21 mouse cellular contexts compared by ENCODE assay signal in the genomic region with DNA sequence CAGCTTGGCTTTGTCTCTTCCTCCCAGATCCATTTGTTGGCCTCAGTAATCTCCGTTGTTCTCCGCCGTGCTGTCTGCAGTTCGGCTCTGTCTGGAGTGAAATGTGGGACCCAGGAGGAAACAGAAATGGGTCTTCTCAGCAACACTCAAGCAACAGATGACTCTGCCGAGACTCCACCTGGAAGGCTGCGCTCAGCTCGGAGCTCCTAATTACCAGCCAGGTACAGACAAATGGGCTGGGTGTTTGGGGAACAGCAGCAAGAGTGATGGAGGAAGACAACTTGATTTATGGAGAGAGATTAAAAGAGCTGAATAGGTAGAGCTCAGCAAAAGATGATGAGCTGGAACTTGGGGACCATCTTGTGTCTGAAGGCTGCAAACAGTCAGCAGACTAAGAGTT. TPM values are rescaled to one million over a fixed set of nuclear protein-coding genes. Genes with fewer than 3 reads are reported as not detected.
DNase-seq lines count a peak whose midpoint lies in the region; ATAC-seq and TF ChIP-seq lines count a peak whose summit lies in the region.
"Had no signal": no experiment of that assay in that cellular context is flagged by ENCODE, and none has a peak within 500 bp of the region (broad histone marks: within the 10 kb centered on the region; RNA-seq: fewer than 3 reads in every experiment).

No protein-coding gene starts in this region.

- H3K9ac ChIP-seq in forebrain, postnatal 0 days = no peak overlapping the region
- no peak overlapping the region for H3K9ac ChIP-seq in forebrain, embryonic 13.5 days
- 0 out of 2 replicates have a peak overlapping the region, but pooled peaks have one; percentile 12 for H3K9ac ChIP-seq in ES-E14 (ENCODE audit: insufficient read depth, low read depth, low read length, poor library complexity, severe bottlenecking)
- no peak overlapping the region for H3K9ac ChIP-seq in neural tube, embryonic 14.5 days (replicated peaks; ENCODE audit: low read depth, low read length)

- H3K27me3 ChIP-seq in forebrain, postnatal 0 days (ENCODE audit: insufficient read depth, low read length) = no peaks in the 10 kb centered on the region
- no peaks in the 10 kb centered on the region for H3K27me3 ChIP-seq in forebrain, embryonic 13.5 days
- H3K27me3 ChIP-seq in neural tube, embryonic 14.5 days (ENCODE audit: control insufficient read depth, insufficient read depth, low read length) = no peaks in the 10 kb centered on the region
- H3K27me3 ChIP-seq: Patski had no signal

- no peaks in the 10 kb centered on the region for H3K4me1 ChIP-seq in forebrain, postnatal 0 days (ENCODE audit: insufficient read depth)
- no peaks in the 10 kb centered on the region for H3K4me1 ChIP-seq in forebrain, embryonic 13.5 days
- no peaks in the 10 kb centered on the region for H3K4me1 ChIP-seq in ES-E14 (ENCODE audit: control insufficient read depth in 2 of 2, insufficient read depth in 2 of 2, low read length in 2 of 2, poor library complexity in 1 of 2)
- no peaks in the 10 kb centered on the region for H3K4me1 ChIP-seq in neural tube, embryonic 14.5 days (ENCODE audit: control insufficient read depth, insufficient read depth, low read length)

- in situ Hi-C loops in ES-E14 (cut with MboI; ENCODE audit: low sequenced_read_pairs in 2 of 2, unreplicated experiment in 2 of 2) = no loop called here

- 0 out of 2 replicates have a peak, but pooled peaks cover 3% of the 10 kb centered on the region for H3K9me3 ChIP-seq in forebrain, postnatal 0 days (ENCODE audit: low read length)
- no peaks in the 10 kb centered on the region for H3K9me3 ChIP-seq in forebrain, embryonic 13.5 days (replicated peaks)
- H3K9me3 ChIP-seq in ES-E14 (ENCODE audit: control insufficient read depth, insufficient read depth, low read depth, low read length) = no peaks in the 10 kb centered on the region
- no peaks in the 10 kb centered on the region for H3K9me3 ChIP-seq in neural tube, embryonic 14.5 days (ENCODE audit: control insufficient read depth, low read length)
- H3K9me3 ChIP-seq: embryonic facial prominence, embryonic 10.5 days; heart, embryonic 10.5 days had no signal

- no peak overlapping the region for H3K4me3 ChIP-seq in forebrain, postnatal 0 days (ENCODE audit: low read depth, low read length)
- H3K4me3 ChIP-seq in forebrain, embryonic 13.5 days = no peak overlapping the region
- no peak overlapping the region for H3K4me3 ChIP-seq in ES-E14 (ENCODE audit: insufficient read depth in 1 of 2, low read depth in 1 of 2, low read length in 2 of 2, poor library complexity in 1 of 2, severe bottlenecking in 1 of 2)
- no peak overlapping the region for H3K4me3 ChIP-seq in neural tube, embryonic 14.5 days (ENCODE audit: low read depth, low read length)
- H3K4me3 ChIP-seq: embryonic facial prominence, embryonic 10.5 days; heart, embryonic 10.5 days had no signal

- DNase-seq in forebrain, postnatal 0 days = peak; percentile 29
- DNase-seq in layer of hippocampus, postnatal 10 days (ENCODE audit: low spot score in 2 of 2) = peak; percentile 13 to 15
- no peak for DNase-seq in layer of hippocampus, adult 8-10 months (ENCODE audit: low spot score in 2 of 2)
- DNase-seq in ES-E14 (ENCODE audit: low read depth, low spot score) = no peak
- DNase-seq: adrenal gland, postnatal 14 days; B cell, adult 2 months; cerebellum, adult 2 months; cerebellum, postnatal 10 days; gastrocnemius, postnatal 10 days; heart, adult 18-20 months; heart, postnatal 10 days; heart, postnatal 4 days had no signal

- 0 out of 2 replicates have a peak overlapping the region, but pooled peaks have one; percentile 1 for H3K4me2 ChIP-seq in forebrain, postnatal 0 days (ENCODE audit: low read depth)
- no peak overlapping the region for H3K4me2 ChIP-seq in forebrain, embryonic 13.5 days
- no peak overlapping the region for H3K4me2 ChIP-seq in neural tube, embryonic 14.5 days (ENCODE audit: low read depth, low read length)

- H3K27ac ChIP-seq in forebrain, postnatal 0 days (ENCODE audit: low read depth, low read length) = no peak overlapping the region
- no peak overlapping the region for H3K27ac ChIP-seq in forebrain, embryonic 13.5 days
- no peak overlapping the region for H3K27ac ChIP-seq in ES-E14 (ENCODE audit: insufficient read depth, low read depth, low read length, poor library complexity, severe bottlenecking)
- 0 out of 2 replicates have a peak overlapping the region, but pooled peaks have one; percentile 16 for H3K27ac ChIP-seq in neural tube, embryonic 14.5 days (ENCODE audit: low read depth, low read length)
- H3K27ac ChIP-seq: embryonic facial prominence, embryonic 10.5 days; heart, embryonic 10.5 days had no signal

- peak; percentile 45; the same call in 1 of the 2 replicates for ATAC-seq in forebrain, postnatal 0 days
- no peak for ATAC-seq in forebrain, embryonic 13.5 days
- ATAC-seq in neural tube, embryonic 14.5 days (ENCODE audit: low read depth) = peak; percentile 54; the same call in 1 of the 2 replicates
- no peak for ATAC-seq in CD4-positive, CD25-positive, alpha-beta regulatory T cell, adult 4 months
- ATAC-seq: activated CD4-positive, CD25-positive, alpha-beta regulatory T cell, adult 4 months; forebrain, embryonic 14.5 days; inflammation-experienced regulatory T-cells, adult 6 months; Patski had no signal

- H3K36me3 ChIP-seq in forebrain, postnatal 0 days (ENCODE audit: insufficient read depth) = no peaks in the 10 kb centered on the region
- H3K36me3 ChIP-seq in forebrain, embryonic 13.5 days (ENCODE audit: poor library complexity, severe bottlenecking) = no peaks in the 10 kb centered on the region
- H3K36me3 ChIP-seq in ES-E14 (ENCODE audit: control insufficient read depth, insufficient read depth, low read length, poor library complexity, severe bottlenecking) = no peaks in the 10 kb centered on the region
- no peaks in the 10 kb centered on the region for H3K36me3 ChIP-seq in neural tube, embryonic 14.5 days (ENCODE audit: control insufficient read depth, insufficient read depth, low read length)
- H3K36me3 ChIP-seq: embryonic facial prominence, embryonic 10.5 days; heart, embryonic 10.5 days had no signal

- no peak for TF ChIP-seq CTCF in forebrain, postnatal 0 days (IDR thresholded peaks at IDR 0.05; ENCODE audit: low read depth)

- 42% methylated on average over 7 of the region's 7 CpGs for WGBS in forebrain, postnatal 0 days
- 63% methylated on average over 7 of the region's 7 CpGs for WGBS in forebrain, embryonic 13.5 days
- 52% methylated on average over 7 of the region's 7 CpGs for WGBS in neural tube, embryonic 14.5 days

TF ChIP-seq in ES-E14, 5 proteins besides CTCF, POLR2A, EP300 and RAD21:
- TF ChIP-seq CHD2 (IDR thresholded peaks at IDR 0.05; ENCODE audit: low read depth, low read length) (no peak), HCFC1 (IDR thresholded peaks at IDR 0.05; ENCODE audit: borderline replicate concordance, insufficient read depth, low read length) (no peak), MAFK (IDR thresholded peaks at IDR 0.05; ENCODE audit: insufficient read depth, low read depth, low read length) (no peak), ZNF384 (IDR thresholded peaks at IDR 0.05; ENCODE audit: low read depth, low read length) (no peak), ZC3H11A (IDR thresholded peaks at IDR 0.05; ENCODE audit: borderline replicate concordance, low read depth, low read length) (no peak)

RNA-seq across cellular contexts. Expression of a gene that starts 26.6 kb away (rescaled TPM):
- total RNA-seq in forebrain, postnatal 0 days (2014; rRNA removed) = 24.0 and 26.2 TPM in 2 replicates
- 23.8 and 34.7 TPM in 2 replicates for polyA plus RNA-seq in forebrain, postnatal 0 days (2015; fragmentation: Nextera tagmentation; extraction: Ambion mirVana)
- polyA plus RNA-seq in forebrain, embryonic 13.5 days (2015; fragmentation: Nextera tagmentation; extraction: Ambion mirVana) = 37.9 and 40.9 TPM in 2 replicates
- total RNA-seq in layer of hippocampus, postnatal 10 days (2021) = 10 to 100 TPM; 34.9 to 41.0 TPM
- 10 to 100 TPM; 58.5 to 67.9 (median 66.1) TPM for total RNA-seq in layer of hippocampus, adult 8-10 months (2022)
- 27.4 and 28.1 TPM in 2 replicates for total RNA-seq in ES-E14 (2012; rRNA removed)
- 43.2 and 45.7 TPM in 2 replicates for polyA plus RNA-seq in neural tube, embryonic 14.5 days (2014; fragmentation: Nextera tagmentation; extraction: Ambion mirVana)
- polyA plus RNA-seq in CD4-positive, CD25-positive, alpha-beta regulatory T cell, adult 4 months (2017; shearing (Covaris generic)) = 10 to 100 TPM; 29.9 to 45.3 TPM

Comparison
In these comparisons a context has a peak if more than half of its experiments do, and no peak if none do; other contexts are left out.
1. ATAC-seq: peak in forebrain, postnatal 0 days (single experiment) and neural tube, embryonic 14.5 days (single experiment); none in forebrain, embryonic 13.5 days (single experiment) and CD4-positive, CD25-positive, alpha-beta regulatory T cell, adult 4 months (single experiment).
2. DNase-seq: peak in forebrain, postnatal 0 days (single experiment) and layer of hippocampus, postnatal 10 days (2 of 2); none in layer of hippocampus, adult 8-10 months (0 of 2) and ES-E14 (single experiment).